Mouse (Mus musculus) MEL (cell line): Measurements from ENCODE around the gene Ripor1. TPM values are rescaled to one million over a fixed set of nuclear protein-coding genes. Genes with fewer than 3 reads are reported as not detected.

Source experiments
- DNase-seq: peaks from one replicate; pipeline ENCODE4 v3.0.0; 2011; ENCODE audit warnings: low read depth, low spot score
- H3K27ac ChIP-seq: 2 replicates; pipeline ENCODE4 v1.5.1; 2012; ENCODE audit warnings: low read depth, mild to moderate bottlenecking, control low read depth, low read length, moderate library complexity; ENCODE audit not compliant: control insufficient read depth
- H3K27me3 ChIP-seq, 2 experiments: fragments of 150-350 bp in 1 of 2; sonication (generic) in 1 of 2; 2 replicates each; pipeline ENCODE4 v1.6.1; 2012; ENCODE audit warnings: low read length in 2 of 2, mild to moderate bottlenecking in 2 of 2, improper control_type of control experiment in 1 of 2, moderate library complexity in 1 of 2; ENCODE audit not compliant: insufficient read depth in 2 of 2, control insufficient read depth in 1 of 2
- H3K36me3 ChIP-seq, 2 experiments: 2 replicates each; pipeline ENCODE4 v1.6.1; 2012 to 2014; ENCODE audit warnings: low read length in 2 of 2, improper control_type of control experiment in 1 of 2, inconsistent platforms in 1 of 2, mild to moderate bottlenecking in 1 of 2; ENCODE audit not compliant: insufficient read depth in 2 of 2, control insufficient read depth in 1 of 2
- H3K4me1 ChIP-seq, 2 experiments: fragments of 150-350 bp in 1 of 2; sonication (generic) in 1 of 2; 2 replicates each; pipeline ENCODE4 v1.6.1; 2012; ENCODE audit warnings: low read length in 2 of 2, improper control_type of control experiment in 1 of 2, mild to moderate bottlenecking in 1 of 2; ENCODE audit not compliant: insufficient read depth in 2 of 2, control insufficient read depth in 1 of 2
- H3K4me3 ChIP-seq, 2 experiments: fragments of 150-350 bp in 1 of 2; sonication (generic) in 1 of 2; 2 replicates each; pipeline ENCODE4 v1.5.1; 2012; ENCODE audit warnings: low read depth in 2 of 2, low read length in 2 of 2, mild to moderate bottlenecking in 2 of 2, moderate library complexity in 2 of 2, control low read depth in 1 of 2, improper control_type of control experiment in 1 of 2; ENCODE audit not compliant: control insufficient read depth in 1 of 2, insufficient read depth in 1 of 2
- H3K79me2 ChIP-seq: 2 replicates; pipeline ENCODE4 v1.6.1; 2012; ENCODE audit warnings: mild to moderate bottlenecking, low read length, moderate library complexity; ENCODE audit not compliant: control insufficient read depth, poor library complexity, insufficient read depth
- H3K9ac ChIP-seq: 2 replicates; pipeline ENCODE4 v1.6.1; 2012; ENCODE audit warnings: low read depth, mild to moderate bottlenecking, control low read depth, low read length, moderate library complexity; ENCODE audit not compliant: control insufficient read depth, poor library complexity, severe bottlenecking
- H3K9me3 ChIP-seq: fragments of 150-350 bp; sonication (generic); replicated peaks from 2 replicates; pipeline ENCODE4 v1.6.1; 2012; ENCODE audit warnings: mild to moderate bottlenecking, low read length, improper control_type of control experiment, moderate library complexity; ENCODE audit not compliant: insufficient read depth
- BHLHE40 ChIP-seq: IDR thresholded peaks from 2 replicates; pipeline ENCODE4 v1.6.1; 2012; ENCODE audit warnings: low read depth, mild to moderate bottlenecking, inconsistent platforms, low read length, improper control_type of control experiment, borderline replicate concordance
- CHD2 ChIP-seq: IDR thresholded peaks from 2 replicates; pipeline ENCODE4 v1.6.1; 2011; ENCODE audit warnings: low read length, improper control_type of control experiment
- CTCF ChIP-seq, 3 experiments: IDR thresholded peaks in 2 of 3; conservative IDR thresholded peaks in 1 of 3; 2 replicates each; pipeline ENCODE4 v1.5.1; 2011 to 2012; ENCODE audit warnings: low read length in 3 of 3, low read depth in 2 of 3, mild to moderate bottlenecking in 2 of 3, improper control_type of control experiment in 1 of 3, inconsistent platforms in 1 of 3, mixed read lengths in 1 of 3, moderate library complexity in 1 of 3; ENCODE audit not compliant: control insufficient read depth in 1 of 3, insufficient read depth in 1 of 3, poor library complexity in 1 of 3, severe bottlenecking in 1 of 3
- E2F4 ChIP-seq: IDR thresholded peaks from 2 replicates; pipeline ENCODE4 v1.6.1; 2011; ENCODE audit warnings: low read depth, low read length, improper control_type of control experiment, borderline replicate concordance
- ELF1 ChIP-seq: IDR thresholded peaks from 2 replicates; pipeline ENCODE4 v1.6.1; 2014; ENCODE audit warnings: low read depth, mild to moderate bottlenecking, inconsistent platforms, low read length, improper control_type of control experiment, moderate library complexity
- EP300 ChIP-seq, 2 experiments: IDR thresholded peaks; 2 replicates each; pipeline ENCODE4 v1.6.1; 2011; ENCODE audit warnings: improper control_type of control experiment in 2 of 2, low read length in 2 of 2, low read depth in 1 of 2, mild to moderate bottlenecking in 1 of 2
- ETS1 ChIP-seq: IDR thresholded peaks from 2 replicates; pipeline ENCODE4 v1.6.1; 2012; ENCODE audit warnings: low read depth, mild to moderate bottlenecking, inconsistent platforms, low read length, improper control_type of control experiment, moderate library complexity
- HCFC1 ChIP-seq: IDR thresholded peaks from 2 replicates; pipeline ENCODE4 v1.6.1; 2012; ENCODE audit warnings: low read depth, mild to moderate bottlenecking, inconsistent platforms, low read length, improper control_type of control experiment, moderate library complexity
- JUND ChIP-seq: IDR thresholded peaks from 2 replicates; pipeline ENCODE4 v1.6.1; 2011; ENCODE audit warnings: low read depth, mild to moderate bottlenecking, improper control_type of control experiment, low read length
- KAT2A ChIP-seq: conservative IDR thresholded peaks from 2 replicates; pipeline ENCODE4 v1.6.1; 2012; ENCODE audit warnings: low read depth, low read length, improper control_type of control experiment, inconsistent platforms
- MAFK ChIP-seq: IDR thresholded peaks from 2 replicates; pipeline ENCODE4 v1.6.1; 2011; ENCODE audit warnings: low read depth, mild to moderate bottlenecking, low read length, improper control_type of control experiment, borderline replicate concordance
- MAX ChIP-seq: IDR thresholded peaks from 2 replicates; pipeline ENCODE4 v1.6.1; 2011; ENCODE audit warnings: low read length, improper control_type of control experiment
- MAZ ChIP-seq: IDR thresholded peaks from 2 replicates; pipeline ENCODE4 v1.6.1; 2012; ENCODE audit warnings: low read depth, mild to moderate bottlenecking, inconsistent platforms, low read length, improper control_type of control experiment
- MEF2A ChIP-seq: IDR thresholded peaks from 2 replicates; pipeline ENCODE4 v1.6.1; 2014; ENCODE audit warnings: low read depth, mild to moderate bottlenecking, inconsistent platforms, low read length, improper control_type of control experiment; ENCODE audit not compliant: poor library complexity, insufficient replicate concordance, severe bottlenecking; ENCODE audit errors: extremely low read depth
- MXI1 ChIP-seq: IDR thresholded peaks from 2 replicates; pipeline ENCODE4 v1.6.1; 2011; ENCODE audit warnings: mild to moderate bottlenecking, low read depth, low read length, improper control_type of control experiment
- MYB ChIP-seq: IDR thresholded peaks from 2 replicates; pipeline ENCODE4 v1.6.1; 2011; ENCODE audit warnings: mild to moderate bottlenecking, low read depth, low read length, improper control_type of control experiment
- MYC ChIP-seq: IDR thresholded peaks from 2 replicates; pipeline ENCODE4 v1.6.1; 2011; ENCODE audit warnings: low read depth, mild to moderate bottlenecking, low read length, improper control_type of control experiment, moderate library complexity
- NELFE ChIP-seq: IDR thresholded peaks from 2 replicates; pipeline ENCODE4 v1.6.1; 2011; ENCODE audit warnings: low read depth, low read length, improper control_type of control experiment
- NRF1 ChIP-seq: IDR thresholded peaks from 2 replicates; pipeline ENCODE4 v1.6.1; 2014; ENCODE audit warnings: low read depth, mild to moderate bottlenecking, inconsistent platforms, low read length, improper control_type of control experiment, moderate library complexity; ENCODE audit not compliant: poor library complexity, insufficient read depth, severe bottlenecking
- POLR2A ChIP-seq, 2 experiments: IDR thresholded peaks; 2 replicates each; pipeline ENCODE4 v1.6.1; 2011 to 2012; ENCODE audit warnings: low read length in 2 of 2, mild to moderate bottlenecking in 2 of 2, control low read depth in 1 of 2, improper control_type of control experiment in 1 of 2, low read depth in 1 of 2, moderate library complexity in 1 of 2; ENCODE audit not compliant: control insufficient read depth in 1 of 2, insufficient read depth in 1 of 2, poor library complexity in 1 of 2
- POLR2AphosphoS2 ChIP-seq: IDR thresholded peaks from 2 replicates; pipeline ENCODE4 v1.6.1; 2011; ENCODE audit warnings: low read length, improper control_type of control experiment
- POLR2AphosphoS5 ChIP-seq: IDR thresholded peaks from 2 replicates; pipeline ENCODE4 v1.6.1; 2012; ENCODE audit warnings: low read depth, borderline replicate concordance, mild to moderate bottlenecking, inconsistent platforms, low read length, moderate library complexity, mixed read lengths
- RAD21 ChIP-seq: IDR thresholded peaks from 2 replicates; pipeline ENCODE4 v1.6.1; 2011; ENCODE audit warnings: mild to moderate bottlenecking, low read depth, low read length, improper control_type of control experiment
- RCOR1 ChIP-seq: IDR thresholded peaks from 2 replicates; pipeline ENCODE4 v1.6.1; 2012; ENCODE audit warnings: low read depth, mild to moderate bottlenecking, inconsistent platforms, low read length, improper control_type of control experiment
- SIN3A ChIP-seq: IDR thresholded peaks from 2 replicates; pipeline ENCODE4 v1.6.1; 2012; ENCODE audit warnings: low read length, improper control_type of control experiment, inconsistent platforms
- SMC3 ChIP-seq: IDR thresholded peaks from 2 replicates; pipeline ENCODE4 v1.6.1; 2011; ENCODE audit warnings: low read depth, low read length, improper control_type of control experiment
- TAL1 ChIP-seq: IDR thresholded peaks from 2 replicates; pipeline ENCODE4 v1.6.1; 2012; ENCODE audit warnings: mild to moderate bottlenecking, inconsistent platforms, low read length, moderate library complexity, mixed read lengths
- TBP ChIP-seq: IDR thresholded peaks from 2 replicates; pipeline ENCODE4 v1.8.0; 2011; ENCODE audit warnings: low read depth, low read length, improper control_type of control experiment
- TCF12 ChIP-seq: IDR thresholded peaks from 2 replicates; pipeline ENCODE4 v1.6.1; 2014; ENCODE audit warnings: low read depth, mild to moderate bottlenecking, inconsistent platforms, low read length, improper control_type of control experiment, moderate library complexity
- UBTF ChIP-seq: IDR thresholded peaks from 2 replicates; pipeline ENCODE4 v1.6.1; 2012; ENCODE audit warnings: low read depth, mild to moderate bottlenecking, inconsistent platforms, low read length, improper control_type of control experiment, moderate library complexity, borderline replicate concordance; ENCODE audit not compliant: insufficient read depth
- USF1 ChIP-seq: IDR thresholded peaks from 2 replicates; pipeline ENCODE4 v1.6.1; 2014; ENCODE audit warnings: low read depth, mild to moderate bottlenecking, inconsistent platforms, low read length, improper control_type of control experiment, moderate library complexity
- USF2 ChIP-seq, 2 experiments: IDR thresholded peaks; 2 replicates each; pipeline ENCODE4 v1.6.1; 2011 to 2012; ENCODE audit warnings: improper control_type of control experiment in 2 of 2, low read length in 2 of 2, borderline replicate concordance in 1 of 2, inconsistent platforms in 1 of 2, low read depth in 1 of 2, mild to moderate bottlenecking in 1 of 2; ENCODE audit not compliant: insufficient read depth in 1 of 2
- ZC3H11A ChIP-seq: IDR thresholded peaks from 2 replicates; pipeline ENCODE4 v1.6.1; 2012; ENCODE audit warnings: low read depth, mild to moderate bottlenecking, inconsistent platforms, low read length, improper control_type of control experiment
- ZKSCAN1 ChIP-seq: IDR thresholded peaks from 2 replicates; pipeline ENCODE4 v1.6.1; 2012; ENCODE audit warnings: low read depth, mild to moderate bottlenecking, inconsistent platforms, low read length, improper control_type of control experiment, moderate library complexity
- ZMIZ1 ChIP-seq: IDR thresholded peaks from 2 replicates; pipeline ENCODE4 v1.6.1; 2012; ENCODE audit warnings: low read depth, mild to moderate bottlenecking, inconsistent platforms, low read length, improper control_type of control experiment, moderate library complexity
- ZNF384 ChIP-seq: IDR thresholded peaks from 2 replicates; pipeline ENCODE4 v1.6.1; 2012; ENCODE audit warnings: low read depth, mild to moderate bottlenecking, inconsistent platforms, low read length, improper control_type of control experiment
- polyA plus RNA-seq, 2 experiments: library from polyadenylated mRNA; stranded (reverse) in 1 of 2; unstranded in 1 of 2; fragments of >175 nt in 1 of 2; fragments of >200 nt in 1 of 2; gene quantifications; 2 replicates each; pipeline versions ENCODE4 v1.2.1 to v1.2.4; 2012; ENCODE audit warnings: low replicate concordance in 2 of 2, low read depth in 1 of 2; ENCODE audit not compliant: insufficient read length in 2 of 2, insufficient read depth in 1 of 2, missing spikeins in 1 of 2
- total RNA-seq: library from RNA; depleted of rRNA; stranded (reverse); fragments of 300-350 nt; gene quantifications from 2 replicates; pipeline ENCODE4 v1.2.3, GENCODE M21; 2012

The Ripor1 gene
- total and polyA plus RNA-seq, 3 experiments = 16.6 to 120 TPM; not detected in 1

GRCm38 (mm10) chr8:105596362-105597034 is 8.6 kb upstream of the Ripor1 start:
- H3K4me3 ChIP-seq = peak overlapping the region; percentile 59 to 70
- peak overlapping the region; percentile 60 for H3K9ac ChIP-seq
- TF ChIP-seq MXI1 (peak; percentile 48), TBP (peak; percentile 32; the same call in 1 of the 2 replicates), MAX (no peak), TCF12 (no peak), ZNF384 (no peak), SMC3 (peak; percentile 71), USF1 (0 out of 2 replicates have a peak, but pooled peaks have one; percentile 6), NELFE (no peak), ZC3H11A (peak; percentile 74), ETS1 (no peak), HCFC1 (0 out of 2 replicates have a peak, but pooled peaks have one; percentile 23), SIN3A (peak; percentile 40; the same call in 1 of the 2 replicates), TAL1 (no peak), POLR2AphosphoS5 (no peak), BHLHE40 (no peak), MAFK (no peak), USF2 (IDR thresholded peaks at IDR 0.05; ENCODE audit: borderline replicate concordance in 1 of 2, insufficient read depth in 1 of 2, low read depth in 1 of 2, low read length in 2 of 2) (no peak), CHD2 (no peak), MEF2A (no peak), ELF1 (no peak), JUND (no peak), ZKSCAN1 (no peak), KAT2A (no peak), CTCF (IDR thresholded peaks at IDR 0.05 in 2 of 3, conservative IDR thresholded peaks at IDR 0.05 in 1 of 3; ENCODE audit: control insufficient read depth in 1 of 3, insufficient read depth in 1 of 3, low read depth in 2 of 3, low read length in 3 of 3, poor library complexity in 1 of 3, severe bottlenecking in 1 of 3) (peak; percentile 80 to 92 (median 85)), NRF1 (0 out of 2 replicates have a peak, but pooled peaks have one; percentile 4), RCOR1 (no peak), MYC (no peak), EP300 (IDR thresholded peaks at IDR 0.05; ENCODE audit: low read depth in 1 of 2, low read length in 2 of 2) (no peak), E2F4 (no peak), RAD21 (peak; percentile 97), POLR2A (IDR thresholded peaks at IDR 0.05; ENCODE audit: control insufficient read depth in 1 of 2, insufficient read depth in 1 of 2, low read depth in 1 of 2, low read length in 2 of 2, poor library complexity in 1 of 2) (no peak), MAZ (0 out of 2 replicates have a peak, but pooled peaks have one; percentile 27), UBTF (no peak), MYB (no peak), ZMIZ1 (no peak), POLR2AphosphoS2 (no peak)

More at GRCm38 (mm10) chr8:105596362-105597034, 8.6 kb upstream of the Ripor1 start:
- H3K4me1 ChIP-seq = peaks cover 3 to 17% of the 10 kb centered on the region in 2 experiments; a peak in 3 of 4 replicates
- H3K36me3 ChIP-seq = peaks cover 0 to 8% of the 10 kb centered on the region in 2 experiments; a peak in 2 of 4 replicates
- H3K9me3 ChIP-seq = no peaks in the 10 kb centered on the region
- H3K79me2 ChIP-seq = no peaks in the 10 kb centered on the region
- no peaks in the 10 kb centered on the region for H3K27me3 ChIP-seq
- H3K27ac ChIP-seq = no peak overlapping the region
- peak; percentile 81 for DNase-seq
